Mouse (Mus musculus): ENCODE measurements around the gene Dalrd3. TPM values are rescaled to one million over a fixed set of nuclear protein-coding genes. Genes with fewer than 3 reads are reported as not detected.
"Not testable (repeated sequence)": the region's sequence is repeated elsewhere in the genome, so short reads cannot be mapped to it uniquely, and the experiment has no call there.

Gene Dalrd3
- polyA plus RNA-seq, 1 experiment from 2014 or later: 66.8 TPM

DNA sequence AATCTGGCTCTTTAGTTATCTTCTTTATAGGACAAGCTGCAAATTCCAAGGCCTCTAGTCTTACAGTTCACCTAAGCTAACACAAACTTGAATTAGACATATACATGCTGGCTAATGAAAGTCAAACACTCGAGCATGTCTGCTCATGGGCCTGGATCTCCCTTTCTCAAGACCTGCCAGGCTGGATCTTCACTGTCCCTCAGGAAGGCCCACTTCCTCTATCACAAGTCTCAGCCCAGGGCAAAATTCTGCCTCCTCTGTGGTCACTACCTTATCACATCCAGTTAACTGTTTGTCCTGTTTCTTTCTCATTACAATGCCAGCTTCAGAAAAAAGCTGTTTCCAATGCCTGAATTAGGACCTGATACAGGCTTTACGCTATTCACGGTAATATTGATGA lies 24.7 kb downstream of the Dalrd3 start:
- no peaks in the 10 kb centered on the region for H3K27me3 ChIP-seq
- peaks cover 26% of the 10 kb centered on the region for H3K4me1 ChIP-seq (replicated peaks)
- no peak overlapping the region for H3K4me3 ChIP-seq

DNA sequence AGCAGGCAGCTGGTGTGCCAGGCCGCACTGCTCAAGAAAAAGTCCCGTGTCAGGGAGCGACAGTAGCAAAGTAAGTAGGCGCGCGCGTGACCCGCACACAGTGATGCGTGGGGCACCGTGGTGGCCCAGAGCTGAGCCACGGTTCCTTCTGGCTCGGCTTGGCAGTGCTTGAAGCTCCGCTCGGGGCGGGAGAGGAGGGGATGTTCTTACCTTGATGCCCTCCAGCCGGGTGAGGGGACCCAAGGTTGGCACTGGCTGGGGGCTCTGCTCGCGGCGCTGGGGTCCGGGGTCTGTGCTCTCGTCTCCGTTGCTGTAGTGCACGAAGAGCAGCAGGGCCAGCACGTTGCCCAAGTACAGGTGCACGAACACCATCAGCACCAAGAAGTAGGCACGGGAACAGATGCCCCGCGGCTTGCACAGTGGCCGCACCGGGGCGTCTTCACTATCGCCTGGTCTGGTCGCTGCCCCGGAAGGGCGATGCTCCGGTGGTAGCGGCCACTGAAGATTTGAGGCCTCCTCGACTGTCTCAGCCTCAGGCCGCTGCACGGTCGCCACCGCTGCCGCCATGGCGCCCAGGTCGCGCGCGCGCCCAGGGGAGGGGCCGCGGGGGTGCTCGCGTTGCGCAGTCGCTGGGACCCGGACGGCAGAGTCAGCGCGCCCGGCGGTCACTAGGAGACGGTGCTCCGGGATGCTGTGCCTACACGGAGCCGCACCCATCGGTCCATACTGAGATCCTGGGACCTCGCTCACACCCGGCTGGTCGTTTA lies 27.5 kb downstream of the Dalrd3 start, which contains the start of gene P4htm:
TSS of gene P4htm (minus strand) at position 670 of the 767 bp plus-strand sequence.
- Histone ChIP-seq H3K4me3 (peak within 1 kb of the TSS; percentile 79), H3K27me3 (no peaks in the 10 kb centered on the region), H3K9me3 (replicated peaks) (no peaks in the 10 kb centered on the region), H3K27ac (peak within 1 kb of the TSS; percentile 75), H3K4me1 (replicated peaks) (peaks cover 29% of the 10 kb centered on the region), H3K36me3 (no peaks in the 10 kb centered on the region), H3K4me2 (peak within 1 kb of the TSS; percentile 89), H3K9ac (peak within 1 kb of the TSS; percentile 82)
- WGBS: 2% methylated on average over 69 of the region's 69 CpGs
- ATAC-seq (replicated peaks; ENCODE audit: insufficient number of reproducible peaks, insufficient read depth, low FRiP score, low read depth): peak; percentile 79

More for the DNA sequence above, 24.7 kb downstream of the Dalrd3 start:
- WGBS: 34% methylated on average over 3 of the region's 3 CpGs
- Histone ChIP-seq H3K9me3 (replicated peaks) (no peaks in the 10 kb centered on the region), H3K27ac (peak overlapping the region; percentile 70), H3K9ac (no peak overlapping the region), H3K4me2 (peak overlapping the region; percentile 1; the same call in 1 of the 2 replicates), H3K36me3 (no peaks in the 10 kb centered on the region)
- ATAC-seq (replicated peaks; ENCODE audit: insufficient number of reproducible peaks, insufficient read depth, low FRiP score, low read depth): no peak

DNA sequence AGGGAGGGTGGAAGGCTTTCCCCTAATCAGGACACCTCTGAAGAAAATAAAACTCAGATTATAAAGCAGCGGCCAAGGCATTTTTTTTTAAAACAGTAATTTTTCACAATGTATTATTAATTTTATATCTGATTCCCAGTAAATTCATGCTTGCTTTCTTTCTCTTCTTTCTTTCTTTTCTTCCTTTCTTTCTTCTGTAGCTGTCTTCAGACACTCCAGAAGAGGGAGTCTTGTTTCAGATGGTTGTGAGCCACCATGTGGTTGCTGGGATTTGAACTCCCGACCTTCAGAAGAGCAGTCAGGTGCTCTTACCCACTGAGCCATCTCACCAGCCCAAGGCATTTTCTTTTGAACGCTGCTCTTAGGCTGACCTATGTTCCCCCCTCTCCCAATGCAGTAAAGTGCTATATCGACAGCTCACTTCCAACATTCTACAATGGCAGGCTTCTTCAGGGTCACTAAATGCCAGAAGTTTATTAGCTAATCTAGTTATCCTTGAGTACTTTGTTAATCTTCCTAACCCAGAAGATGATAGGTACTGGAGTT lies 29.4 kb downstream of the Dalrd3 start:
- Histone ChIP-seq H3K9ac (no peak overlapping the region), H3K4me2 (no peak overlapping the region), H3K27ac (no peak overlapping the region), H3K4me1 (replicated peaks) (peaks cover 26% of the 10 kb centered on the region), H3K36me3 (peaks cover 18% of the 10 kb centered on the region), H3K4me3 (no peak overlapping the region), H3K9me3 (replicated peaks) (no peaks in the 10 kb centered on the region), H3K27me3 (no peaks in the 10 kb centered on the region)
- WGBS: 70% methylated on average over 4 of the region's 4 CpGs
- no peak for ATAC-seq (replicated peaks; ENCODE audit: insufficient number of reproducible peaks, insufficient read depth, low FRiP score, low read depth)

DNA sequence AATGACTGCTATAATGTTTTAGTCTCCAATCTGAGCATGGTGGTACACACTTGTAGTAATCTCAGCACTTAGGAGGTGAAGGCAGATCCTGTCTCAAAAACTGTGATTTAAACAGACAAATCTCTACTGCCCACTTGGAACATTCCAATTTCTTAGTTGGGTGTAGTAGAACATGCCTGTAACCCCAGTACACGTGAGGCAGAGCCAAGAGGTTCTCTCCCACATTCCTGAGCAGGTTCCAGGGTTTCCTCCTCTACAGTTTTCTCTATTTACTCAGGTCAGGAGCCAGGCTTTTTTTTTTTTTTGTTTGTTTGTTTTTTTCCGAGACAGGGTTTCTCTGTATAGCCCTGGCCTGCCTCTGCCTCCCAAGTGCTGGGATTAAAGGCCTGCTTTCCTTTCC lies 30.3 kb downstream of the Dalrd3 start:
- H3K27ac ChIP-seq: no peak overlapping the region
- no peaks in the 10 kb centered on the region for H3K9me3 ChIP-seq (replicated peaks)
- no peak overlapping the region for H3K4me3 ChIP-seq
- no peaks in the 10 kb centered on the region for H3K27me3 ChIP-seq
- 44% methylated on average over 2 of the region's 2 CpGs for whole genome bisulfite sequencing
- H3K4me2 ChIP-seq: no peak overlapping the region
- H3K9ac ChIP-seq: no peak overlapping the region
- peaks cover 26% of the 10 kb centered on the region for H3K4me1 ChIP-seq (replicated peaks)
- H3K36me3 ChIP-seq: peaks cover 26% of the 10 kb centered on the region
- ATAC-seq (replicated peaks; ENCODE audit: insufficient number of reproducible peaks, insufficient read depth, low FRiP score, low read depth): no peak

DNA sequence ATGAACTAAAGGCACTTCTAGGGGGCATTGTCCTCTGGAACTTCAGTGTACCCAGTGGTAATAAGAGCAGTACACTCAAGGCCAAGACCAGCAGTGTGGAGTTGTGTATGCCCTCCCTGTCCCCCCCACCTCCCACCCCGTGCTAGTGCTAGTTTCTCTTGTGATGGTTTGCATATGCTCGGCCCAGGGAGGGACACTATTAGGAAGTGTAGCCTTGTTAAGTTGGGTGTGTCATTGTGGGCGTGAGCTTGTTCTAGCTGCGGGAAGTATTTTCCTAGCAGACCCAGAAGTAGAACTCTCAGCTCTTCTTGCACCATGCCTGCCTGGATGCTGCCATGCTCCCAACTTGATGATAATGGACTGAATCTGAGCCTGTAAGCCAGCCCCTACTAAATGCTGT lies 32.3 kb downstream of the Dalrd3 start:
- Histone ChIP-seq H3K4me1 (replicated peaks) (peaks cover 18% of the 10 kb centered on the region), H3K36me3 (peaks cover 43% of the 10 kb centered on the region), H3K27ac (no peak overlapping the region), H3K4me2 (no peak overlapping the region), H3K27me3 (no peaks in the 10 kb centered on the region), H3K4me3 (no peak overlapping the region), H3K9ac (no peak overlapping the region), H3K9me3 (replicated peaks) (no peaks in the 10 kb centered on the region)
- no peak for ATAC-seq (replicated peaks; ENCODE audit: insufficient number of reproducible peaks, insufficient read depth, low FRiP score, low read depth)
- 75% methylated on average over 4 of the region's 4 CpGs for WGBS

DNA sequence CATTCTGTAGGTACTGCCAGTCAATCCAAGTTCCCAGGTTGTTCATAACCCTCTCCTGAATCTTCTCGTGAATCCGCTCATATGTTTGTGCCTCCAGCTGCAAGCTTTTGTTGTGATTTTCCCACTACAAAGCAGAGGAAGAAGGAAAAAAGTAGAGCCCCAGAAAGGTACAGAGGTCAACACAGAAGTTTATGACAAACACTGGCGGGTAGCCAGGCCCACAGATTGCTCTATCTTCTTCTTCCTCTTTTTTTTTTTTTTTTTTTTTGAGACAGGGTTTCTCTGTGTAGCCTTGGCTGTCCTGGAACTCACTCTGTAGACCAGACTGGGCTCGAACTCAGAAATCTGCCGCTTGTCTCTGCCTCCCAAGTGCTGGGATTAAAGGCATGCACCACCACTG lies 38.2 kb downstream of the Dalrd3 start:
- peaks cover 96% of the 10 kb centered on the region for H3K36me3 ChIP-seq
- not testable (repeated sequence) for H3K9ac ChIP-seq; H3K27me3 ChIP-seq; H3K4me3 ChIP-seq; ATAC-seq (replicated peaks; ENCODE audit: insufficient number of reproducible peaks, insufficient read depth, low FRiP score, low read depth); H3K9me3 ChIP-seq (replicated peaks); H3K4me2 ChIP-seq; H3K4me1 ChIP-seq (replicated peaks); H3K27ac ChIP-seq
- WGBS: 84% methylated on average over 5 of the region's 5 CpGs

DNA sequence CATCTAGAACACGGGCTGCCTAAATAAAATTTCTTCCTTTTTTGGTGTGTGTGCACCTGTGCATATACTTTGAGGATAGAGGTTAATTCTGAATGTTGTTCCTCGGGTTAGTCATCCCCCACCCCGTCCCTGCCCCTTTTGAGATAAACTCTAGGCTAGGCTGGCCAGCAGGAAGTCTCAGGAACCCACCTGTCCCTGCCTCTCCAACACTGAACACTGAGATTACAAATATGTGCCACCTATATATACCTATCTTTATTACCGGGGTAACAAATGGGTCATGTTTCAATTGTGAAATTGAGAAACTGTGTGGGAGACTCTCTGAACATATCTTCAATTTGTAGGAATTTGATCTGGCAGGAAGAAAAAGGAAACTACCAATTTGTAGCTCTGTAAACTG lies 39.2 kb downstream of the Dalrd3 start:
- Histone ChIP-seq H3K4me3 (no peak overlapping the region), H3K36me3 (peaks cover 92% of the 10 kb centered on the region), H3K27me3 (no peaks in the 10 kb centered on the region), H3K4me1 (replicated peaks) (peaks cover 8% of the 10 kb centered on the region), H3K9ac (no peak overlapping the region), H3K9me3 (replicated peaks) (no peaks in the 10 kb centered on the region), H3K4me2 (no peak overlapping the region), H3K27ac (no peak overlapping the region)
- no peak for ATAC-seq (replicated peaks; ENCODE audit: insufficient number of reproducible peaks, insufficient read depth, low FRiP score, low read depth)
- WGBS: 82% methylated on average over 4 of the region's 4 CpGs

DNA sequence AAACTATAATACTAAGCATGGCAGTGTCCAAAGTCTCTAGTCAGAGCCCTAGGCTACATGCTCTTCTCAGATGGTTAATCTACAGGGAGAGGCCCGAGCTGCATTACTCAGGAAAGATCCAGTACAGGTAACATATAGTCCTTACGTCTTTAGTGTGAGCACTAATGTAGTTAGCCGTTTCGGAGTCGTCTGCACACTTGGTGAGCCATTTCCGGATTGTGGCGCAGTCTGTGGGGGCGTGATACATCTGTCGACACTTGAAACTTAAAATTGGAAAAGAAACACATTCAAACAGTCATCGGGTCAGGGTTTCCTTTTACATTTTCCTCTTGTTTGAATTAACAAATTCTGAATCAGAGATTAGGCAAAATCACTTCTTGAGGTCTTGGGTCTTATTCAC lies 41.8 kb downstream of the Dalrd3 start:
- WGBS: 90% methylated on average over 10 of the region's 10 CpGs
- no peaks in the 10 kb centered on the region for H3K9me3 ChIP-seq (replicated peaks)
- no peak overlapping the region for H3K4me3 ChIP-seq
- no peak overlapping the region for H3K9ac ChIP-seq
- no peak for ATAC-seq (replicated peaks; ENCODE audit: insufficient number of reproducible peaks, insufficient read depth, low FRiP score, low read depth)
- no peaks in the 10 kb centered on the region for H3K27me3 ChIP-seq
- H3K27ac ChIP-seq: no peak overlapping the region
- H3K36me3 ChIP-seq: peaks cover 83% of the 10 kb centered on the region
- peaks cover 3% of the 10 kb centered on the region; the same call in 1 of the 2 replicates for H3K4me1 ChIP-seq (replicated peaks)
- no peak overlapping the region for H3K4me2 ChIP-seq

DNA sequence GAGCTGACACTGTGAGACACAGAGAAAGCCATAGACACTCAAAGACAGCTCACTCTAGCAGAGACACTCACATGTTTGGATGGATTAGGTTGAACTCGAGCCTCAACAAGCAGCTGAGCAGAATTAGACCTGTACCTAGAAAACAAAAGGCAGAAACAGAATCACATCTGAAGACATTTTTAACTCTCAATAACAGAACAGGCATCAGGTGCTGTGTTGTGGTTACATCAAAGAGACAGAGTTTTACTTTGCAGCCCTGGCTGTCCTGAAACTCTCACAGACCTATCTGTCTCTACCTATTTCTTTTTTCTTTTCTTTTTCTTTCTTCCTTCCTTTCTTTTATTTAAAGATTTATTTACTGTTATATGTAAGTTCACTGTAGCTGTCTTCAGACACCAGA lies 47.6 kb downstream of the Dalrd3 start:
- 85% methylated on average over 1 of the region's 1 CpGs for WGBS
- no peaks in the 10 kb centered on the region for H3K9me3 ChIP-seq (replicated peaks)
- H3K36me3 ChIP-seq: peaks cover 45% of the 10 kb centered on the region
- no peaks in the 10 kb centered on the region for H3K27me3 ChIP-seq
- H3K4me1 ChIP-seq (replicated peaks): no peaks in the 10 kb centered on the region
- no peak overlapping the region for H3K4me3 ChIP-seq
- no peak overlapping the region for H3K4me2 ChIP-seq
- H3K27ac ChIP-seq: no peak overlapping the region
- ATAC-seq (replicated peaks; ENCODE audit: insufficient number of reproducible peaks, insufficient read depth, low FRiP score, low read depth): no peak
- no peak overlapping the region for H3K9ac ChIP-seq

MicroRNAs within 50 kb of the gene (microRNA counts, 519-probe panel; counts per million panel counts)
- microRNA mmu-miR-191 (2,762 counts per million, percentile 66 among the panel's probes with 10 or more counts), microRNA mmu-miR-425 (2,714 counts per million, percentile 64 among the panel's probes with 10 or more counts)

Small RNAs within 50 kb of the gene (microRNA-seq; reads per million reads assigned to microRNA genes)
- not detected for gene Gm24083
- not detected for gene Mir191
- gene Mir425: 1,736 reads per million, percentile 82 among the genes with 10 or more reads in this experiment

Other genes with a start within 250 kb of the Dalrd3 start
- gene Gpx1, start 231.0 kb upstream of the Dalrd3 start, polyA plus RNA-seq (2015; fragmentation: Nextera tagmentation; extraction: Ambion mirVana): 746 and 792 TPM in 2 replicates
- gene Usp4, start 222.0 kb upstream of the Dalrd3 start, polyA plus RNA-seq (2015; fragmentation: Nextera tagmentation; extraction: Ambion mirVana): 68.3 and 88.0 TPM in 2 replicates
- gene 1700102P08Rik, start 177.1 kb upstream of the Dalrd3 start, polyA plus RNA-seq (2015; fragmentation: Nextera tagmentation; extraction: Ambion mirVana): 0.38 and 0.53 TPM in 2 replicates
- 0.84 and 1.1 TPM in 2 replicates for gene Ccdc36, start 141.4 kb upstream of the Dalrd3 start, polyA plus RNA-seq (2015; fragmentation: Nextera tagmentation; extraction: Ambion mirVana)
- gene BC048562, start 133.4 kb upstream of the Dalrd3 start, polyA plus RNA-seq (2015; fragmentation: Nextera tagmentation; extraction: Ambion mirVana): not detected in 2 replicates
- 32.2 and 42.1 TPM in 2 replicates for gene Ccdc71, start 109.4 kb upstream of the Dalrd3 start, polyA plus RNA-seq (2015; fragmentation: Nextera tagmentation; extraction: Ambion mirVana)
- gene Klhdc8b, start 108.3 kb upstream of the Dalrd3 start, polyA plus RNA-seq (2015; fragmentation: Nextera tagmentation; extraction: Ambion mirVana): 95.7 and 103 TPM in 2 replicates
- gene Lamb2, start 90.2 kb upstream of the Dalrd3 start, polyA plus RNA-seq (2015; fragmentation: Nextera tagmentation; extraction: Ambion mirVana): 55.5 and 64.2 TPM in 2 replicates
- 51.5 and 68.5 TPM in 2 replicates for gene Usp19, start 79.3 kb upstream of the Dalrd3 start, polyA plus RNA-seq (2015; fragmentation: Nextera tagmentation; extraction: Ambion mirVana)
- 49.4 and 67.5 TPM in 2 replicates for gene Qars, start 62.2 kb upstream of the Dalrd3 start, polyA plus RNA-seq (2015; fragmentation: Nextera tagmentation; extraction: Ambion mirVana)
- gene Qrich1, start 53.1 kb upstream of the Dalrd3 start, polyA plus RNA-seq (2015; fragmentation: Nextera tagmentation; extraction: Ambion mirVana): 75.1 and 84.6 TPM in 2 replicates
- gene Impdh2, start 9.6 kb upstream of the Dalrd3 start, polyA plus RNA-seq (2015; fragmentation: Nextera tagmentation; extraction: Ambion mirVana): 81.6 and 97.3 TPM in 2 replicates
- gene Ndufaf3, start 2.5 kb upstream of the Dalrd3 start, polyA plus RNA-seq (2015; fragmentation: Nextera tagmentation; extraction: Ambion mirVana): 52.6 and 55.4 TPM in 2 replicates
- gene Wdr6, start 8.9 kb downstream of the Dalrd3 start, polyA plus RNA-seq (2015; fragmentation: Nextera tagmentation; extraction: Ambion mirVana): 42.5 and 68.5 TPM in 2 replicates
- gene P4htm, start 27.8 kb downstream of the Dalrd3 start, polyA plus RNA-seq (2015; fragmentation: Nextera tagmentation; extraction: Ambion mirVana): 18.6 and 20.9 TPM in 2 replicates
- 38.3 and 47.1 TPM in 2 replicates for gene Arih2, start 79.5 kb downstream of the Dalrd3 start, polyA plus RNA-seq (2015; fragmentation: Nextera tagmentation; extraction: Ambion mirVana)
- gene Slc25a20, start 92.2 kb downstream of the Dalrd3 start, polyA plus RNA-seq (2015; fragmentation: Nextera tagmentation; extraction: Ambion mirVana): 73.4 and 74.6 TPM in 2 replicates
- gene Prkar2a, start 119.4 kb downstream of the Dalrd3 start, polyA plus RNA-seq (2015; fragmentation: Nextera tagmentation; extraction: Ambion mirVana): 25.7 and 26.8 TPM in 2 replicates
- gene Ip6k2, start 213.9 kb downstream of the Dalrd3 start, polyA plus RNA-seq (2015; fragmentation: Nextera tagmentation; extraction: Ambion mirVana): 28.8 and 36.3 TPM in 2 replicates
- gene Nckipsd, start 238.5 kb downstream of the Dalrd3 start, polyA plus RNA-seq (2015; fragmentation: Nextera tagmentation; extraction: Ambion mirVana): 9.7 and 14.5 TPM in 2 replicates

All from heart, embryonic 15.5 days (tissue).